Comparison of ENCODE assay signal across 8 mouse cellular contexts in genomic region chr3:32708052-32708367, GRCm38 (mm10). TPM values are rescaled to one million over a fixed set of nuclear protein-coding genes. Genes with fewer than 3 reads are reported as not detected.
DNase-seq lines count a peak whose midpoint lies in the region; ATAC-seq and TF ChIP-seq lines count a peak whose summit lies in the region.

No protein-coding gene starts in this region.

- no peak overlapping the region for H3K27ac ChIP-seq in cerebellum, adult 2 months (ENCODE audit: insufficient read depth, low read length)
- H3K27ac ChIP-seq in limb, embryonic 13.5 days, result no peak overlapping the region
- H3K27ac ChIP-seq in small intestine, adult 2 months (ENCODE audit: insufficient read depth, low read depth, low read length), result no peak overlapping the region

- no peaks in the 10 kb centered on the region for H3K4me1 ChIP-seq in cerebellum, adult 2 months (ENCODE audit: control insufficient read depth, insufficient read depth, low read length)
- peaks cover 16% of the 10 kb centered on the region for H3K4me1 ChIP-seq in megakaryocyte, embryonic 14.5 days
- H3K4me1 ChIP-seq in limb, embryonic 13.5 days, result peaks cover 10% of the 10 kb centered on the region
- peaks cover 2% of the 10 kb centered on the region; the same call in 1 of the 2 replicates for H3K4me1 ChIP-seq in small intestine, adult 2 months (ENCODE audit: control insufficient read depth, insufficient read depth, insufficient read length, low read length)

- no peak for TF ChIP-seq CTCF in cerebellum, adult 2 months (IDR thresholded peaks at IDR 0.05; ENCODE audit: borderline replicate concordance, insufficient read depth, low read depth, low read length)
- TF ChIP-seq CTCF in small intestine, adult 2 months (IDR thresholded peaks at IDR 0.05; ENCODE audit: extremely low read depth, insufficient read length, insufficient replicate concordance, low read depth, low read length), result no peak

- H3K4me2 ChIP-seq in limb, embryonic 13.5 days (replicated peaks), result peak overlapping the region; percentile 50

- 4% methylated on average over 4 of the region's 4 CpGs for WGBS in cerebellum, adult 2 months
- WGBS in limb, embryonic 13.5 days, result 4% methylated on average over 4 of the region's 4 CpGs
- WGBS in small intestine, adult 2 months, result 3% methylated on average over 4 of the region's 4 CpGs

- H3K9me3 ChIP-seq in megakaryocyte, embryonic 14.5 days, result no peaks in the 10 kb centered on the region
- H3K9me3 ChIP-seq in limb, embryonic 13.5 days, result no peaks in the 10 kb centered on the region; the same call in 1 of the 2 replicates

- TF ChIP-seq POLR2A in cerebellum, adult 2 months (IDR thresholded peaks at IDR 0.05; ENCODE audit: borderline replicate concordance, insufficient read depth, low read length), result no peak
- no peak for TF ChIP-seq POLR2A in small intestine, adult 2 months (IDR thresholded peaks at IDR 0.05; ENCODE audit: low read depth, low read length)

- no peak for ATAC-seq in cerebellum, adult (ENCODE audit: insufficient number of reproducible peaks, low FRiP score, low TSS enrichment)
- no peak for ATAC-seq in megakaryocyte, adult 5-6 weeks (ENCODE audit: poor library complexity, severe bottlenecking)
- ATAC-seq in limb, embryonic 13.5 days (ENCODE audit: low FRiP score, low read depth), result no peak

- peak overlapping the region; percentile 61 for H3K4me3 ChIP-seq in cerebellum, adult 2 months (replicated peaks; ENCODE audit: insufficient read depth, low read depth, low read length)
- H3K4me3 ChIP-seq in megakaryocyte, embryonic 14.5 days (replicated peaks), result peak overlapping the region; percentile 99
- H3K4me3 ChIP-seq in limb, embryonic 13.5 days, result peak overlapping the region; percentile 98
- H3K4me3 ChIP-seq in small intestine, adult 2 months (ENCODE audit: low read depth, low read length), result peak overlapping the region; percentile 98

- H3K9ac ChIP-seq in limb, embryonic 13.5 days, result no peak overlapping the region

- no peaks in the 10 kb centered on the region for H3K27me3 ChIP-seq in cerebellum, adult 2 months (ENCODE audit: control insufficient read depth, insufficient read depth, low read length)
- no peaks in the 10 kb centered on the region for H3K27me3 ChIP-seq in megakaryocyte, embryonic 14.5 days (replicated peaks)
- H3K27me3 ChIP-seq in limb, embryonic 13.5 days, result no peaks in the 10 kb centered on the region
- H3K27me3 ChIP-seq in small intestine, adult 2 months (ENCODE audit: control insufficient read depth, insufficient read depth, low read length), result no peaks in the 10 kb centered on the region

- DNase-seq in cerebellum, adult 2 months, result no peak
- no peak for DNase-seq in cerebellum, adult 8-10 months
- no peak for DNase-seq in natural killer cell, adult 2 months (ENCODE audit: low spot score in 2 of 2)

- H3K36me3 ChIP-seq in megakaryocyte, embryonic 14.5 days (replicated peaks; ENCODE audit: low read length), result peaks cover 22% of the 10 kb centered on the region
- peaks cover 14% of the 10 kb centered on the region for H3K36me3 ChIP-seq in limb, embryonic 13.5 days
- H3K36me3 ChIP-seq in small intestine, adult 2 months (ENCODE audit: control insufficient read depth, insufficient read depth, low read length), result peaks cover 10% of the 10 kb centered on the region

RNA-seq across cellular contexts. Expression of gene Actl6a, which starts 1.9 kb away (rescaled TPM):
- 23.5 and 24.2 TPM in 2 replicates for polyA plus RNA-seq in cerebellum, adult 2 months (2012; rRNA removed)
- polyA plus RNA-seq in megakaryocyte, embryonic 14.5 days (2012; ENCODE audit: insufficient read depth, low replicate concordance), result 9.8 TPM in 1 of 2 replicates, not detected in the other
- 79.1 and 92.8 TPM in 2 replicates for total RNA-seq in megakaryocyte, adult 5-6 weeks (2015)
- total RNA-seq in megakaryocyte, adult 5-6 weeks (2017), result 45.4 and 58.9 TPM in 2 replicates
- 167 and 170 TPM in 2 replicates for polyA plus RNA-seq in limb, embryonic 13.5 days (2015; fragmentation: Nextera tagmentation; extraction: Ambion mirVana)
- 5.7 and 8.7 TPM in 2 replicates for polyA plus RNA-seq in small intestine, adult 2 months (2012; rRNA removed)

RNA-seq across cellular contexts. Expression of gene Ndufb5, which starts 28.8 kb away (rescaled TPM):
- 427 and 491 TPM in 2 replicates for polyA plus RNA-seq in cerebellum, adult 2 months (2012; rRNA removed)
- polyA plus RNA-seq in megakaryocyte, embryonic 14.5 days (2012; ENCODE audit: insufficient read depth, low replicate concordance), result 25.7 and 40.0 TPM in 2 replicates
- total RNA-seq in megakaryocyte, adult 5-6 weeks (2015), result 166 and 191 TPM in 2 replicates
- 128 and 134 TPM in 2 replicates for total RNA-seq in megakaryocyte, adult 5-6 weeks (2017)
- 322 and 328 TPM in 2 replicates for polyA plus RNA-seq in limb, embryonic 13.5 days (2015; fragmentation: Nextera tagmentation; extraction: Ambion mirVana)
- 76.1 and 141 TPM in 2 replicates for polyA plus RNA-seq in small intestine, adult 2 months (2012; rRNA removed)

RNA-seq across cellular contexts. Expression of gene Mrpl47, which starts 29.4 kb away (rescaled TPM):
- polyA plus RNA-seq in cerebellum, adult 2 months (2012; rRNA removed), result 17.1 and 18.5 TPM in 2 replicates
- polyA plus RNA-seq in megakaryocyte, embryonic 14.5 days (2012; ENCODE audit: insufficient read depth, low replicate concordance), result 4.2 TPM in 1 of 2 replicates, not detected in the other
- 19.2 and 22.0 TPM in 2 replicates for total RNA-seq in megakaryocyte, adult 5-6 weeks (2015)
- total RNA-seq in megakaryocyte, adult 5-6 weeks (2017), result 6.7 and 14.0 TPM in 2 replicates
- 30.2 and 33.2 TPM in 2 replicates for polyA plus RNA-seq in limb, embryonic 13.5 days (2015; fragmentation: Nextera tagmentation; extraction: Ambion mirVana)
- 0.44 and 0.60 TPM in 2 replicates for polyA plus RNA-seq in small intestine, adult 2 months (2012; rRNA removed)
